Mouse (Mus musculus) skeletal muscle tissue, adult 2 months (tissue): ENCODE measurements around the gene Olfr169.
"Not testable (repeated sequence)": the region's sequence is repeated elsewhere in the genome, so short reads cannot be mapped to it uniquely, and the experiment has no call there.

ENCODE experiments used
- DNase-seq: peaks from one replicate; pipeline ENCODE4 v3.0.0-alpha.2; 2012; ENCODE audit warnings: low read depth, low spot score

The Olfr169 gene

GRCm38 (mm10) chr16:19571709-19572108 lies at the start of gene Olfr169:
Olfr169 (minus strand) TSS chr16:19571809.
- DNase-seq, result not testable (repeated sequence)

GRCm38 (mm10) chr16:19611782-19612181 lies 40.2 kb upstream of the Olfr169 start, which contains the start of gene Olfr170:
Olfr170 (minus strand) TSS chr16:19611882.
- DNase-seq, result not testable (repeated sequence)

- no peak for DNase-seq
These were observed 31.6 kb upstream of the Olfr169 start for GRCm38 (mm10) chr16:19603166-19603565.

- DNase-seq, result not testable (repeated sequence)
These were observed 18.2 kb downstream of the Olfr169 start for GRCm38 (mm10) chr16:19553429-19553828.

- not testable (repeated sequence) for DNase-seq
These were observed 19.4 kb downstream of the Olfr169 start for GRCm38 (mm10) chr16:19552246-19552645.

- no peak for DNase-seq
These were observed 36.2 kb downstream of the Olfr169 start, which contains the start of gene Olfr168 for GRCm38 (mm10) chr16:19535455-19535854. Olfr168 (minus strand) TSS chr16:19535555.

GRCm38 (mm10) chr16:19522166-19522565 lies 49.4 kb downstream of the Olfr169 start, which contains the start of gene Olfr167:
Olfr167 (minus strand) TSS chr16:19522266.
- DNase-seq, result no peak
